Mouse (Mus musculus): ENCODE data around the gene Gnb1l.

Gene Gnb1l

GRCm38 (mm10) chr16:18498558-18498990, at the start of gene Gnb1l, which contains the start of gene Rtl10:
Gene Gnb1l (plus strand): TSS chr16:18498713.
Gene Rtl10 (plus strand): TSS chr16:18498901.
- DNase-seq (ENCODE audit: low spot score in 2 of 2), result peak; percentile 92 to 96

- DNase-seq (ENCODE audit: low spot score in 2 of 2), result no peak
Observed at GRCm38 (mm10) chr16:18449005-18449404, 49.5 kb upstream of the Gnb1l start.

GRCm38 (mm10) chr16:18451486-18452181, 46.9 kb upstream of the Gnb1l start:
- DNase-seq (ENCODE audit: low spot score in 2 of 2), result peak in 1 of 2 experiments; percentile 34

GRCm38 (mm10) chr16:18452361-18452862, 46.1 kb upstream of the Gnb1l start:
- DNase-seq (ENCODE audit: low spot score in 2 of 2), result no peak

GRCm38 (mm10) chr16:18453846-18454245, 44.7 kb upstream of the Gnb1l start:
- DNase-seq (ENCODE audit: low spot score in 2 of 2), result no peak

GRCm38 (mm10) chr16:18455407-18455806, 43.1 kb upstream of the Gnb1l start:
- no peak for DNase-seq (ENCODE audit: low spot score in 2 of 2)

GRCm38 (mm10) chr16:18458661-18459060, 39.9 kb upstream of the Gnb1l start:
- no peak for DNase-seq (ENCODE audit: low spot score in 2 of 2)

- DNase-seq (ENCODE audit: low spot score in 2 of 2), result no peak
Observed at GRCm38 (mm10) chr16:18459335-18459954, 39.1 kb upstream of the Gnb1l start.

- DNase-seq (ENCODE audit: low spot score in 2 of 2), result peak in 1 of 2 experiments; percentile 42
Observed at GRCm38 (mm10) chr16:18459955-18460370, 38.5 kb upstream of the Gnb1l start.

GRCm38 (mm10) chr16:18460826-18461225, 37.7 kb upstream of the Gnb1l start:
- DNase-seq (ENCODE audit: low spot score in 2 of 2), result no peak

GRCm38 (mm10) chr16:18462031-18462430, 36.5 kb upstream of the Gnb1l start:
- DNase-seq (ENCODE audit: low spot score in 2 of 2), result no peak

- no peak for DNase-seq (ENCODE audit: low spot score in 2 of 2)
Observed at GRCm38 (mm10) chr16:18462598-18462997, 35.9 kb upstream of the Gnb1l start.

GRCm38 (mm10) chr16:18464271-18464670, 34.2 kb upstream of the Gnb1l start:
- no peak for DNase-seq (ENCODE audit: low spot score in 2 of 2)

- no peak for DNase-seq (ENCODE audit: low spot score in 2 of 2)
Observed at GRCm38 (mm10) chr16:18470829-18471228, 27.7 kb upstream of the Gnb1l start.

GRCm38 (mm10) chr16:18471381-18471955, 27.0 kb upstream of the Gnb1l start:
- DNase-seq (ENCODE audit: low spot score in 2 of 2), result no peak

- DNase-seq (ENCODE audit: low spot score in 2 of 2), result no peak
Observed at GRCm38 (mm10) chr16:18471976-18472375, 26.5 kb upstream of the Gnb1l start.

- DNase-seq (ENCODE audit: low spot score in 2 of 2), result no peak
Observed at GRCm38 (mm10) chr16:18472416-18472815, 26.1 kb upstream of the Gnb1l start.

- DNase-seq (ENCODE audit: low spot score in 2 of 2), result no peak
Observed at GRCm38 (mm10) chr16:18472976-18473375, 25.5 kb upstream of the Gnb1l start.

- DNase-seq (ENCODE audit: low spot score in 2 of 2), result no peak
Observed at GRCm38 (mm10) chr16:18474021-18474420, 24.5 kb upstream of the Gnb1l start.

- DNase-seq (ENCODE audit: low spot score in 2 of 2), result no peak
Observed at GRCm38 (mm10) chr16:18477996-18478395, 20.5 kb upstream of the Gnb1l start.

- no peak for DNase-seq (ENCODE audit: low spot score in 2 of 2)
Observed at GRCm38 (mm10) chr16:18479667-18480066, 18.8 kb upstream of the Gnb1l start.

GRCm38 (mm10) chr16:18480933-18481485, 17.5 kb upstream of the Gnb1l start:
- no peak for DNase-seq (ENCODE audit: low spot score in 2 of 2)
